10 mouse cellular contexts compared by ENCODE assay signal in the genomic region with DNA sequence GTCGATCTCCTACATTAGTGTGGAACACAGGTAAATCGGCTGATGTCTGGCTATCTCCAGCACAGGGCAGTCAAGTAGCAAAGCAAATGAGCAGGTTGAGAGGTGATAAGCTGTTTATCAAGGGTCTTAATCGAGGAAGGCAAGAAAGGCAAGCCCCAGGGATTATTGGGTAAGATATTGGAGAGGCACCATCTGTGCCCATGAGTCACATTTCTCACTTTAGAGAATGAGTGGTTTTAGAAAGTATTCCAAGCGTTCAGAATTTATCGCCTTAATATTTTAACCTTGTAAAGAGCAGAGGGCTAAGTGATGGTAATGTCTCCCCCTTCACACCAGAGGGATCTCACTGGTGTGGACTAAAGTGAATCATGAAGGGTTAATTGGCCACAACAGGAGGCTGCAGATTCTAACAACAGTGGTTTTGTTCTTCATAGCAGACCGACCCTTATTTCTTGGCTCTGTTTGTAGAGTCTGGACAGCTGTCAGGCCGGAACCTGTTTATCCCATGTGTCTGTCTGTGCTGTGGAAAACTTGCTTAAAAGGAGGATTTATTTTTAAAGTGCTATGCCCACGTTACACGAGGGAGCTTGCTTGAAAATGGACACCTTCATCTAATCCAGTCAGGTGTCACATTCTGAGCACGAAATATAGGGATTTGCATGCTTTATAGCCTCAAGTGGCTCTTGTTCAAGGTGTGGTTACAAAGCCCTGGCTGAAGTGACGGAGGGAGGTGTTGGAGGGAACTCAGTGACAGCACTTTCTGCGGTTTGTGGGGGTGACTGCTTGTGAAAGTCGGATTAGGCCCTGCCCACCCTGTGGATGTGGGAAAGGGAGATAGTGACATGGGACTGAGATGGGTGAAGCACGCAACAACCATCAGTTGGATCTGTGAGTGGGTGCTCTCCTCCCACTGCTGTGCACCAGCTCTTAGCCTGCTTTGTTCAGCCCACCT. TPM values are rescaled to one million over a fixed set of nuclear protein-coding genes. Genes with fewer than 3 reads are reported as not detected.
DNase-seq lines count a peak whose midpoint lies in the region; ATAC-seq and TF ChIP-seq lines count a peak whose summit lies in the region.
"Had no signal": no experiment of that assay in that cellular context is flagged by ENCODE, and none has a peak within 500 bp of the region (broad histone marks: within the 10 kb centered on the region; RNA-seq: fewer than 3 reads in every experiment).

No protein-coding gene starts in this region.

- no peaks in the 10 kb centered on the region for H3K27me3 ChIP-seq in liver, postnatal 0 days (ENCODE audit: insufficient read depth, low read length)
- H3K27me3 ChIP-seq in thymus, adult 2 months (ENCODE audit: control insufficient read depth, insufficient read depth, low read length), result no peaks in the 10 kb centered on the region
- H3K27me3 ChIP-seq: CH12.LX had no signal

- intact Hi-C loops in gastrocnemius, postnatal 36 days (cut with DNase I), result no loop called here

- peak overlapping the region; percentile 60 for H3K4me2 ChIP-seq in liver, postnatal 0 days (ENCODE audit: low read depth, low read length)

- ATAC-seq in erythroblast, adult 5-6 weeks (replicated peaks; ENCODE audit: low FRiP score, poor library complexity, severe bottlenecking), result peak; percentile 87
- peak; percentile 90 for ATAC-seq in liver, postnatal 0 days

- DNase-seq in frontal cortex, adult 2 months (ENCODE audit: extremely low spot score in 1 of 2, low spot score in 1 of 2), result peak; percentile 35 to 61
- no peak for DNase-seq in frontal cortex, postnatal 25 days (ENCODE audit: low spot score in 2 of 2)
- DNase-seq in 3T3-L1 (ENCODE audit: low read depth, low spot score), result peak; percentile 80
- DNase-seq in liver, postnatal 0 days, result peak; percentile 78
- no peak for DNase-seq in T-cell, adult 2 months (ENCODE audit: low spot score)
- no peak for DNase-seq in thymus, adult 2 months
- no peak for DNase-seq in gastrocnemius, postnatal 36 days

- H3K36me3 ChIP-seq in liver, postnatal 0 days (replicated peaks; ENCODE audit: insufficient read depth, low read length), result peaks cover 25% of the 10 kb centered on the region
- H3K36me3 ChIP-seq in thymus, adult 2 months (ENCODE audit: control insufficient read depth, insufficient read depth, low read length), result no peaks in the 10 kb centered on the region

- peak; percentile 93 for TF ChIP-seq EP300 in liver, postnatal 0 days (IDR thresholded peaks at IDR 0.05; ENCODE audit: low read depth)

- 0 out of 2 replicates have a peak overlapping the region, but pooled peaks have one; percentile 4 for H3K4me3 ChIP-seq in liver, postnatal 0 days (ENCODE audit: low read depth, low read length)
- no peak overlapping the region for H3K4me3 ChIP-seq in thymus, adult 2 months (ENCODE audit: control insufficient read depth, insufficient read depth, low read length)

- peak overlapping the region; percentile 77 for H3K27ac ChIP-seq in liver, postnatal 0 days (ENCODE audit: low read depth)
- no peak overlapping the region for H3K27ac ChIP-seq in thymus, adult 2 months (ENCODE audit: control insufficient read depth, insufficient read depth, low read length)
- H3K27ac ChIP-seq: kidney, postnatal 0 days had no signal

- no peak for TF ChIP-seq POLR2A in thymus, adult 2 months (IDR thresholded peaks at IDR 0.05; ENCODE audit: control insufficient read depth, extremely low read depth, insufficient read depth, low read length, poor library complexity)

- peak overlapping the region; percentile 1; the same call in 1 of the 2 replicates for H3K9ac ChIP-seq in liver, postnatal 0 days (replicated peaks)

- WGBS in liver, postnatal 0 days (ENCODE audit: insufficient replicate concordance), result 55% methylated on average over 14 of the region's 14 CpGs
- 84% methylated on average over 14 of the region's 14 CpGs for WGBS in thymus, adult 2 months

- TF ChIP-seq CTCF in liver, postnatal 0 days (IDR thresholded peaks at IDR 0.05; ENCODE audit: low read depth), result 0 out of 2 replicates have a peak, but pooled peaks have one; percentile 1
- no peak for TF ChIP-seq CTCF in thymus, adult 2 months (IDR thresholded peaks at IDR 0.05; ENCODE audit: borderline replicate concordance, control insufficient read depth, extremely low read depth, insufficient read depth, low read length, poor library complexity)

- H3K9me3 ChIP-seq in liver, postnatal 0 days (ENCODE audit: low read length), result no peaks in the 10 kb centered on the region

- H3K4me1 ChIP-seq in liver, postnatal 0 days (ENCODE audit: insufficient read depth), result peaks cover 85% of the 10 kb centered on the region
- no peaks in the 10 kb centered on the region for H3K4me1 ChIP-seq in thymus, adult 2 months (replicated peaks; ENCODE audit: control insufficient read depth, insufficient read depth, low read length)

RNA-seq across cellular contexts. Expression of a gene that starts 11.8 kb away (rescaled TPM):
- 120 and 124 TPM in 2 replicates for polyA plus RNA-seq in frontal cortex, adult 2 months (2012; rRNA removed)
- 679 and 733 TPM in 2 replicates for total RNA-seq in erythroblast, adult 5-6 weeks (2015; ENCODE audit: low replicate concordance)
- 965 and 998 TPM in 2 replicates for total RNA-seq in erythroblast, adult 5-6 weeks (2017; ENCODE audit: low replicate concordance)
- polyA plus RNA-seq in liver, postnatal 0 days (2015; fragmentation: Nextera tagmentation; extraction: Ambion mirVana), result 175 and 212 TPM in 2 replicates
- polyA plus RNA-seq in thymus, adult 2 months (2012; rRNA removed), result 4.4 and 5.3 TPM in 2 replicates
- total RNA-seq in gastrocnemius, postnatal 36 days (2021), result 10 to 100 TPM; 85.0 to 99.9 TPM

Comparison
In these comparisons a context has a peak if more than half of its experiments do, and no peak if none do; other contexts are left out.
1. DNase-seq: peak in frontal cortex, adult 2 months (2 of 2), 3T3-L1 (single experiment) and liver, postnatal 0 days (single experiment); none in frontal cortex, postnatal 25 days (0 of 2), T-cell, adult 2 months (single experiment), thymus, adult 2 months (single experiment) and gastrocnemius, postnatal 36 days (0 of 2).
2. RNA of a gene that starts 11.8 kb away (polyA plus RNA-seq): 175 to 212 TPM in liver, postnatal 0 days and 120 to 124 TPM in frontal cortex, adult 2 months; 4.4 to 5.3 TPM in thymus, adult 2 months; every median in the first group is over 10 times any median in the second.